Mouse (Mus musculus): ENCODE results near the gene Baiap2. TPM values are rescaled to one million over a fixed set of nuclear protein-coding genes. Genes with fewer than 3 reads are reported as not detected.

Gene Baiap2
- polyA plus RNA-seq, 1 experiment from 2014 or later: 11.9 TPM

- Histone ChIP-seq H3K9ac (ENCODE audit: low read length) (no peak overlapping the region), H3K4me2 (ENCODE audit: low read depth) (no peak overlapping the region), H3K27me3 (ENCODE audit: control insufficient read depth, insufficient read depth, low read length) (no peaks in the 10 kb centered on the region), H3K36me3 (ENCODE audit: control insufficient read depth, insufficient read depth, low read length) (no peaks in the 10 kb centered on the region), H3K9me3 (ENCODE audit: control insufficient read depth, low read length) (no peaks in the 10 kb centered on the region), H3K4me3 (ENCODE audit: low read depth, low read length) (no peak overlapping the region), H3K27ac (ENCODE audit: low read depth, low read length) (no peak overlapping the region), H3K4me1 (ENCODE audit: control insufficient read depth, insufficient read depth, low read length) (peaks cover 18% of the 10 kb centered on the region; the same call in 1 of the 2 replicates)
- 91% methylated on average over 7 of the region's 7 CpGs for WGBS
- ATAC-seq (ENCODE audit: insufficient read depth, low FRiP score, low TSS enrichment) (no peak), DNase-seq (ENCODE audit: low spot score) (no peak)
These were observed 2.8 kb downstream of the Baiap2 start for GRCm38 (mm10) chr11:119945343-119945742.

- H3K4me2 ChIP-seq (ENCODE audit: low read depth): no peak overlapping the region
- H3K27me3 ChIP-seq (ENCODE audit: control insufficient read depth, insufficient read depth, low read length): no peaks in the 10 kb centered on the region
- H3K4me1 ChIP-seq (ENCODE audit: control insufficient read depth, insufficient read depth, low read length): peaks cover 8% of the 10 kb centered on the region; the same call in 1 of the 2 replicates
- no peak overlapping the region for H3K9ac ChIP-seq (ENCODE audit: low read length)
- no peaks in the 10 kb centered on the region for H3K36me3 ChIP-seq (ENCODE audit: control insufficient read depth, insufficient read depth, low read length)
- ATAC-seq (ENCODE audit: insufficient read depth, low FRiP score, low TSS enrichment) (no peak), DNase-seq (ENCODE audit: low spot score) (no peak)
- no peaks in the 10 kb centered on the region for H3K9me3 ChIP-seq (ENCODE audit: control insufficient read depth, low read length)
- no peak overlapping the region for H3K4me3 ChIP-seq (ENCODE audit: low read depth, low read length)
- no peak overlapping the region for H3K27ac ChIP-seq (ENCODE audit: low read depth, low read length)
- WGBS: 95% methylated on average over 1 of the region's 1 CpGs
These were observed 4.9 kb downstream of the Baiap2 start for GRCm38 (mm10) chr11:119947426-119947825.

GRCm38 (mm10) chr11:119947897-119948296 lies 5.3 kb downstream of the Baiap2 start:
- DNase-seq (ENCODE audit: low spot score) (no peak), ATAC-seq (ENCODE audit: insufficient read depth, low FRiP score, low TSS enrichment) (no peak)
- Histone ChIP-seq H3K4me3 (ENCODE audit: low read depth, low read length) (no peak overlapping the region), H3K9me3 (ENCODE audit: control insufficient read depth, low read length) (no peaks in the 10 kb centered on the region), H3K9ac (ENCODE audit: low read length) (no peak overlapping the region), H3K27me3 (ENCODE audit: control insufficient read depth, insufficient read depth, low read length) (no peaks in the 10 kb centered on the region), H3K27ac (ENCODE audit: low read depth, low read length) (no peak overlapping the region), H3K36me3 (ENCODE audit: control insufficient read depth, insufficient read depth, low read length) (no peaks in the 10 kb centered on the region), H3K4me1 (ENCODE audit: control insufficient read depth, insufficient read depth, low read length) (peaks cover 8% of the 10 kb centered on the region; the same call in 1 of the 2 replicates), H3K4me2 (ENCODE audit: low read depth) (no peak overlapping the region)
- 71% methylated on average over 2 of the region's 2 CpGs for WGBS

DNA sequence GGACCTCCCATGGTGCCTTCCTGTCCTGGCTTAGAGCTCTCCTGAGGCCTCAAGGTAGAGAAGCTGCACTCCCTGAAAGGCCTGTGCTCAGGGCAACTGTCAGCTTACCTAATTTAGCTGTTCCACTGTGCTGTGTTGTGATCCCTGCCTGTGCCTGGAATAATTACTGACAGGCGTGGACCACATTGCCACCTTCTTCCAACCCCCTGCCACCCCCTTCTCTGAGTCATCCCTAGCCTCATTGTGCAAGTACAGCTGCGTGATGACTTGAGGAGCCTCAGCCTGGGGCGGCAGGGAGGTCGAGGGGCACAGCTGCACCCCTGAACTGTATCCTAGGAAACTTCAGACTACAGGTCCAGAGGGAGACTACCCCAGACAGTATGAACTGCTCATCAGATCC lies 5.7 kb downstream of the Baiap2 start:
- Histone ChIP-seq H3K27ac (ENCODE audit: low read depth, low read length) (no peak overlapping the region), H3K4me1 (ENCODE audit: control insufficient read depth, insufficient read depth, low read length) (peaks cover 7% of the 10 kb centered on the region; the same call in 1 of the 2 replicates), H3K27me3 (ENCODE audit: control insufficient read depth, insufficient read depth, low read length) (no peaks in the 10 kb centered on the region), H3K9ac (ENCODE audit: low read length) (no peak overlapping the region), H3K4me2 (ENCODE audit: low read depth) (no peak overlapping the region), H3K9me3 (ENCODE audit: control insufficient read depth, low read length) (no peaks in the 10 kb centered on the region), H3K36me3 (ENCODE audit: control insufficient read depth, insufficient read depth, low read length) (no peaks in the 10 kb centered on the region), H3K4me3 (ENCODE audit: low read depth, low read length) (no peak overlapping the region)
- no peak for DNase-seq (ENCODE audit: low spot score)
- 74% methylated on average over 4 of the region's 4 CpGs for WGBS
- ATAC-seq (ENCODE audit: insufficient read depth, low FRiP score, low TSS enrichment): no peak

DNA sequence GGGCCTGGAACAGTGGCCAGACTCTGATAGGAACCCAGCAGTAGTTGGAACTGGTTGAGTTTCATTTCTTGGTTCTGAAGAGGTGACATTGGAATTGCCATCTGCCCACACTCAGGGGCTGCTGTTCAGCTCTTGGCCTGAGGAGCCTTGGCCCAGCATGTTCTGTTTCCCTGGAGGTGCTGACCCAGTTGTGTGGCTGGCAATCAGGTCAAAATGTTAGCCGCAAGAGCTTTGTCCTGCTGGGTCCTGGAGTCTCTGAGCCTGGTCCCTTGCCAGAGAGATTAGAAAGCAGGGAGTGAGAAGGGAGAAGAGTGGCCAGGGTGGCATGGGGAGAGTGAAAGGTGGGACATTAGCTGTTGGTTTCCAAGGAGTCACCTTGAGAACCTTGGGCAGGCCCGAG lies 6.2 kb downstream of the Baiap2 start:
- Histone ChIP-seq H3K4me1 (ENCODE audit: control insufficient read depth, insufficient read depth, low read length) (peaks cover 2% of the 10 kb centered on the region; the same call in 1 of the 2 replicates), H3K27ac (ENCODE audit: low read depth, low read length) (no peak overlapping the region), H3K36me3 (ENCODE audit: control insufficient read depth, insufficient read depth, low read length) (no peaks in the 10 kb centered on the region), H3K9me3 (ENCODE audit: control insufficient read depth, low read length) (no peaks in the 10 kb centered on the region), H3K4me3 (ENCODE audit: low read depth, low read length) (no peak overlapping the region), H3K9ac (ENCODE audit: low read length) (no peak overlapping the region), H3K27me3 (ENCODE audit: control insufficient read depth, insufficient read depth, low read length) (no peaks in the 10 kb centered on the region), H3K4me2 (ENCODE audit: low read depth) (no peak overlapping the region)
- 97% methylated on average over 1 of the region's 2 CpGs for WGBS
- ATAC-seq (ENCODE audit: insufficient read depth, low FRiP score, low TSS enrichment) (no peak), DNase-seq (ENCODE audit: low spot score) (no peak)

- DNase-seq (ENCODE audit: low spot score): no peak
- Histone ChIP-seq H3K36me3 (ENCODE audit: control insufficient read depth, insufficient read depth, low read length) (no peaks in the 10 kb centered on the region), H3K9ac (ENCODE audit: low read length) (no peak overlapping the region), H3K27me3 (ENCODE audit: control insufficient read depth, insufficient read depth, low read length) (no peaks in the 10 kb centered on the region), H3K4me3 (ENCODE audit: low read depth, low read length) (no peak overlapping the region), H3K27ac (ENCODE audit: low read depth, low read length) (no peak overlapping the region), H3K4me2 (ENCODE audit: low read depth) (no peak overlapping the region), H3K4me1 (ENCODE audit: control insufficient read depth, insufficient read depth, low read length) (no peaks in the 10 kb centered on the region), H3K9me3 (ENCODE audit: control insufficient read depth, low read length) (no peaks in the 10 kb centered on the region)
- no peak for ATAC-seq (ENCODE audit: insufficient read depth, low FRiP score, low TSS enrichment)
- 93% methylated on average over 3 of the region's 3 CpGs for WGBS
These were observed 8.0 kb downstream of the Baiap2 start for GRCm38 (mm10) chr11:119950535-119950934.

DNA sequence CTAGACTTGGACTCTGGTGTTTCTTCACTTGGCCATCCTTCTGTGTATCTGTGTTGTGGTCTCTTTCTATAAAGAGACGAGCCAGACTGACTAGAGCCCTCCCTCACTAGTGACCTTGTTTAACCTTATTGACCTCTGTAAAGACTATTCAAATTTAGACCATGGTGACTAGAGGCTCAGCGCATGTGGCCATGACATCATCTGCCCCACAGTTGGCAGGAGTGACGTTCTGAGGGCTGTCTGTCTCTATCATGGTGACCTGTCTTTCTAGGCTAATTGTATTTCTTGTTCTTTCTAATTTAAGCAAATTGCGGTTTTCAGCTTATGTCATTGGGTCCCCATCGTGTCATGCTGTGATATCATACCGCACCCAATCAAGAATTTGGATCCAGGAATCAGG lies 8.8 kb downstream of the Baiap2 start:
- no peak overlapping the region for H3K4me3 ChIP-seq (ENCODE audit: low read depth, low read length)
- H3K9me3 ChIP-seq (ENCODE audit: control insufficient read depth, low read length): no peaks in the 10 kb centered on the region
- no peaks in the 10 kb centered on the region for H3K27me3 ChIP-seq (ENCODE audit: control insufficient read depth, insufficient read depth, low read length)
- DNase-seq (ENCODE audit: low spot score) (no peak), ATAC-seq (ENCODE audit: insufficient read depth, low FRiP score, low TSS enrichment) (no peak)
- no peaks in the 10 kb centered on the region for H3K36me3 ChIP-seq (ENCODE audit: control insufficient read depth, insufficient read depth, low read length)
- no peaks in the 10 kb centered on the region for H3K4me1 ChIP-seq (ENCODE audit: control insufficient read depth, insufficient read depth, low read length)
- 82% methylated on average over 6 of the region's 6 CpGs for WGBS
- no peak overlapping the region for H3K4me2 ChIP-seq (ENCODE audit: low read depth)
- H3K9ac ChIP-seq (ENCODE audit: low read length): no peak overlapping the region
- no peak overlapping the region for H3K27ac ChIP-seq (ENCODE audit: low read depth, low read length)

DNA sequence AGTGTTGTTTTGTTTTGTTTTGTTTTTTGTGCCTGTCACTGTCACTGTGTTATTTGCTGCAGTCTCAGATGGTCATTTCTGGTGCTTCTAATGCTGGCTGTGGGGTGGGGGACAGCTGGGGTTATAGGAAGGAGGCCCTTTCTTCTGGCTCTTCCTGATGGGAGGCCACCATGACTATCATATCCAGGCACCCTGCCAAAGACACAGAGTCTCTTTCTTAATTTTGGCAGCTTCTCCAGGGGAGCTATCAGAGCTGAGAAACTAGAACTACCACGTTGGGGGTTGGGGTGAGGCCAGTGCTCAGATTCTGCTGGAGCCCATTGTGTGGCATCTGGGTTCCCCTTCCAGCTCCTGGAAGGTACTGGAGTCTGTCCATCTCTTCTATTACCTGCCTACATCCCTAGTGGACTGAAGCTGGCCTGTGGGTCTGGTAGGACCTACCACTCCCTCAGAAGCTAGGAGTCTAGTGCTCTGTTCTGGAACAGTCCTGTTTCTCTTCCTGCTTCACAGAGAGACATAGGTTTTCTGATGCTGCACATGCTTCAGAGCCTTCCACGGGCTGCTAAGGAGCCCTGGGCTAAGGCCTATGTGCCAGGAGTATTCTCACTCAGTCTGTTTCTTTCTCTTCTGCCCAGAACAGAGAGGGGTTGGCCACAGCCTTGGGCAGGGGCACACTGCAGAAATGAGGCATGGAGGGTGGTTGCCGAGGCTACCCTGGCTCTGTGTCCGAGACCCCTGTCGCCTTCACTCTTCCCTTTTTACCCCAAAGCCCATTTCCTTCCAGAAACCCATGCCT lies 10.1 kb downstream of the Baiap2 start:
- Histone ChIP-seq H3K4me1 (ENCODE audit: control insufficient read depth, insufficient read depth, low read length) (no peaks in the 10 kb centered on the region), H3K4me3 (ENCODE audit: low read depth, low read length) (no peak overlapping the region), H3K9ac (ENCODE audit: low read length) (no peak overlapping the region), H3K27ac (ENCODE audit: low read depth, low read length) (no peak overlapping the region), H3K9me3 (ENCODE audit: control insufficient read depth, low read length) (no peaks in the 10 kb centered on the region), H3K27me3 (ENCODE audit: control insufficient read depth, insufficient read depth, low read length) (no peaks in the 10 kb centered on the region), H3K36me3 (ENCODE audit: control insufficient read depth, insufficient read depth, low read length) (no peaks in the 10 kb centered on the region), H3K4me2 (ENCODE audit: low read depth) (no peak overlapping the region)
- 84% methylated on average over 5 of the region's 5 CpGs for WGBS
- ATAC-seq (ENCODE audit: insufficient read depth, low FRiP score, low TSS enrichment): no peak
- no peak for DNase-seq (ENCODE audit: low spot score)

GRCm38 (mm10) chr11:119954233-119954632 lies 11.7 kb downstream of the Baiap2 start:
- WGBS: 77% methylated on average over 4 of the region's 4 CpGs
- Histone ChIP-seq H3K27ac (ENCODE audit: low read depth, low read length) (no peak overlapping the region), H3K4me3 (ENCODE audit: low read depth, low read length) (no peak overlapping the region), H3K9me3 (ENCODE audit: control insufficient read depth, low read length) (no peaks in the 10 kb centered on the region), H3K4me1 (ENCODE audit: control insufficient read depth, insufficient read depth, low read length) (no peaks in the 10 kb centered on the region), H3K27me3 (ENCODE audit: control insufficient read depth, insufficient read depth, low read length) (no peaks in the 10 kb centered on the region), H3K9ac (ENCODE audit: low read length) (no peak overlapping the region), H3K36me3 (ENCODE audit: control insufficient read depth, insufficient read depth, low read length) (no peaks in the 10 kb centered on the region), H3K4me2 (ENCODE audit: low read depth) (no peak overlapping the region)
- ATAC-seq (ENCODE audit: insufficient read depth, low FRiP score, low TSS enrichment) (no peak), DNase-seq (ENCODE audit: low spot score) (no peak)
